Mouse (Mus musculus) heart, adult 11 months (tissue): ENCODE measurements at regions not wholly inside any gene's neighbourhood (a gene's known extent, or its start where the extent isn't known, plus 50 kb on each side); places are given as distances from the start of the nearest gene placed in this dataset.
A peak's percentile ranks its signal among the peaks of the same experiment; 100 is the strongest.

Experiments used
- DNase-seq: peaks from one replicate; pipeline ENCODE4 v3.0.0; 2022

DNA sequence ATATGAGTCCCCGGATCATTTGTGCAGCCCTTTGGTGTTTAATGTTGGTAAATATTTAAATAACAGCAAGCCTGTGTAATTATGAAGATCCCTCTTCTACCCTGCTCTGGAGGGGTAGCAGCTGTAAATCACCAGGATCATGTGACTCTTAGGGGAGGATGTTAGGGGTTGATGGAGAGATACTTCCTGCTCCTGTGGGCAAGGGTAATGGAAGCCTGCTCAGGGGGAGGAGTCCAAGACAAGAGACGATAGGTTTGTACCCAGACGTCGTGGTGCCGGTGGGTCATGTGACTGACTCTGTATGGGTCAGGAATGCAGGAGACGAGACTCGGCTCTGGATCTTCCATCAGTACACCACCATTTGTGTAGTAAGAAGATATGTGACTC is 166.7 kb downstream of the Cdh26 start:
- no peak for DNase-seq

DNA sequence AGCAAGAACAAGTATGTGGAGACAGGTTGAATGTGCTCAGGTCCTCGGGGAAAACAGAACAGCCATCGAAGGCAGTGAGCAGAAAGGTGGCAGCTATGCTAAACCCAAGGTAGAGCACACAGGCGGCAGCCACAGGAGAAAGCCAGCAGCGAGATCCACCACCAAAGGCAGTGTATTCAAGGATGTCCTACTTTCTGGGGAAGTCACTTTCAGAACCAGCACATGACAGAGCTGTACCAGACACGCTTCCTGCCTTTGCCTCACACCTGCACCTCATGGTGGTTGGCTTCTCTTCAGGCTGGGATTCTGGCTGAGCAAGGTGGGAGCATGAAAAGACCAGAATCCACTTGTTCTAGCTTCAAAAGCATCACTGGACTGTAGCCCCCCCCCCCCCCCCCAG is 168.0 kb downstream of the Cdh26 start:
- no peak for DNase-seq

DNA sequence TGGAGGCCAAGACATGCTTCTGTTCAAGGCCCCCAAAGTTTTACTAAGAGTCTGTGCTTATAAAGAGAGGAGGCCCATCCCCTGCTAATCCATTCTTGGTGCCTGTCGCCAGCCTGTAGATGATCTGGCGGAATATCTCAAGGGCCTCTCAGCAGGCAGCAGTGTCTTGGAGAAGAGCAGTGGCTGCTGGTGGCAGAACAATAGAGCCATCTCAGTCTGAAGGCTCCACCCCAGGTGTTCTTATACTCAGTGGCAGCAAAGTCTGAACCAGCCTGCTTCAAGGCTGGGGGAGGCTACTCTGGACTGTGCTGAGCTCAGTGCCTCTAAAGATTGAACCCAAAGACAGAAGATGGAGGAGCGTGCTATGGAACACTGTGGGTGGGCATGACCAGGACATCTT is 168.5 kb downstream of the Cdh26 start:
- no peak for DNase-seq

DNA sequence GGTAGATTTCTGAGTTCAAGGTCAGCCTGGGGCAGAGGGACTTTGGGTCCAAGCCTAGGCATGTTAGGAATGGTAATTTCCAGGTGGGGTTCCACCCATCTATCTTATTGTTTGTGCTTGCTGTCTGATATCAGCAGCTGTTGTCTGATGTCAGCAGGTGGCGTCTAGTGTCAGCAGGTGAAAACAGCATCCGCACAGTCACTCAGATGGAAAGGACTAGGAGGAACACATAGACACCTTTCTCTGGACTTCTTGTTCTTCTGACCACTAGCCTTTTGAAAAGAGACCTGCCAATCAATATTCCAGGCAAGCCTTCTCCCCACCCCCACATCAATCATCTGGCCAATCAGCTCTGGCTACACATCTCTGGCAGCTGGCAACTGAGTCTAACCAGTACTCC is 173.1 kb downstream of the Cdh26 start:
- no peak for DNase-seq

GRCm38 (mm10) chr2:178606733-178607132 is 176.4 kb downstream of the Cdh26 start:
- peak; percentile 97 for DNase-seq

DNA sequence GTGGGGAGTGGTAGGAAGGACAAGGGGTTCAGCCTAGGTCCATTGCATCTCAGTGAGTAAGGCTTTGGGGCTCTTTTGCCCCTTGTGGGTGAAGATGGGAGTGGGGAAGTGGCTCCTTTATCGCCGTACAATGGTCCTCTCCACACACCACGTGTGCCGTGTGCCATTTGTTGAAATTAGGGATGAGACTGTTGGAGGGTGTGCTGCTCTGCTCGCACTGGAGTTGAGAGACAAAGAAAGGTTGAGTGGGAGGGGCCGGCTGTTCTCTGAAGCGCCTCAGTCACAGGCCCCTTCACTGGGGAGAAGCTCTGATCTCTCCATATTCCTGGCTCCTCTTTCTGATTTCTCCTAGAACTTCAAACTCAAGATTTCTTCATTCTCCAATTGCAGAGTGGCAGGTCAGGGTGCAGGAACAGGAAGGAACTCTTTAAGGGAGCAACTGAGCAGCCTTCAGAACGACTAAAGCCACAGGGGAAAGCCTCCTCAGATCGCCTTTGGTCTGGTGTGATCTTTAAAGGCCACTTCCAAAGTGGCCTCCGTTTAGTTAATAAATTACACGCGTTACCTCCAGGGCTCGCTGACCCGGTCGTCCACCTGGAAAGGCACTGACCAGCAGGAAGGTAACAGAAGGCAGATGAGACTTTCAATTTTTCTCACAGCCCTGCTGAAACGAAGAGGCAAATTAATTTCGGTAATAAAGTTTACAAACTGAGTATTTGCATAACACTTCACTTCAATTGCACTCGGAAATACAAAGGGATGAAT is 180.1 kb downstream of the Cdh26 start:
- no peak for DNase-seq

- DNase-seq = no peak
These were observed 184.4 kb downstream of the Cdh26 start for GRCm38 (mm10) chr2:178614761-178615160.

- DNase-seq = peak; percentile 46
These were observed 192.5 kb downstream of the Cdh26 start for GRCm38 (mm10) chr2:178622801-178623200.

GRCm38 (mm10) chr2:178624475-178624874 is 194.1 kb downstream of the Cdh26 start:
- DNase-seq = peak; percentile 60

GRCm38 (mm10) chr2:178624907-178625306 is 194.6 kb downstream of the Cdh26 start:
- DNase-seq = no peak

DNA sequence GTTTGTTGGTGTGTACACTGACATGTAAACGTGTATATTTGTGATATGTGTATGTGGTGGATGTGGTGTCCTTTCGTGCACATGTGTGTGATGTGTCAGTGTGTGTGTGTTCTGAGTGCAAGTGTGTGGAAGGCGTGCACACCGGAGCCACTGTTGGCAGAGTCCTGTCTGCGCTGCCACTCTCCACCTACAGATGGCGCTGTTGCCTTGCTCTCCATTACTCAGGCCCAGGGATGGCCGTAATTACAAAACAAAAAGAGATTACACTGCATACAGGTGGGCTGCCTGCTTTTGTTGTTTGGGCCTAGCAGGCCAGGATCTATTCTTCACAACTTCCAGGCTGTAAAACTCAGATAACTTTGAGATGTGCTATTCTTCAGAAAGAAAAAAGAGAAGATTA is 199.4 kb downstream of the Cdh26 start:
- DNase-seq = peak; percentile 86

GRCm38 (mm10) chr2:178630511-178630910 is 200.2 kb downstream of the Cdh26 start:
- DNase-seq = peak; percentile 86

- DNase-seq = peak; percentile 95
These were observed 201.0 kb downstream of the Cdh26 start for GRCm38 (mm10) chr2:178631336-178631735.

GRCm38 (mm10) chr2:178631966-178632365 is 201.6 kb downstream of the Cdh26 start:
- DNase-seq = peak; percentile 88

DNA sequence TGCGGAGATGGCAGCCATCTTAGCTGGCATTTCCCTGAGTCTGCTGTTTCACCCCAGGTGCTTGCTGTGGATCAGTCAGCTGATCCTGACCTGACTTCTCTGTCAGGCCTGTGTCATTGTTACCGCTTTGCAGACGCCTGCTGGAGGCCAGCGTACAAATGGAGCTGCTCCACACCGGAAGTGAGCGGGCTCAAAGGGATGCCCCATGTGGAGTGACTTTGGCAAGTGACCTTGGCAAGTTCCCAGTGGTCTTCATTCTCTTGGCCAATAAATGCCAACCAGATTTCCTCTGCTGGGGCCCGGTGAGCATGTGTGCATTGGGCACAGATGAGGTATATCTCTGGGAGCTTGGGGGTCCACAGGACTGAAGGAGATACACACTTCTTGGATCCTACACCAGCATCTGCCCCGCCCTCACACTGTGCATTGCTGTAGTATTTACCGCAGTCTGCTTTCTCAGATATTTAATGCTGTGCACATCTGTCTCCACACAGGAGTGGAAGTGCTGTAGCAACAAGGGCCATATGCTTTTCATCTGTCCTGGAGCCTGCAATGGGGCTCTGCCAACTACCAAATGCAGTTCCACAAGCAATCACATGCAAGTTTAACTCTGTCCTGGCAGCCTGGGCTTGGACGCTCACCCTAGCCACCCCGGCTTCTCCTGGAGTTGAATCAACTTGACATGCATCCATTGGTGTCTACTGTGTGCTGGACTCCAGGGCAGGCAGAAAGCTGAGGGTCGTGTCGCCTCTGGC is 202.7 kb downstream of the Cdh26 start:
- peak; percentile 89 for DNase-seq

DNA sequence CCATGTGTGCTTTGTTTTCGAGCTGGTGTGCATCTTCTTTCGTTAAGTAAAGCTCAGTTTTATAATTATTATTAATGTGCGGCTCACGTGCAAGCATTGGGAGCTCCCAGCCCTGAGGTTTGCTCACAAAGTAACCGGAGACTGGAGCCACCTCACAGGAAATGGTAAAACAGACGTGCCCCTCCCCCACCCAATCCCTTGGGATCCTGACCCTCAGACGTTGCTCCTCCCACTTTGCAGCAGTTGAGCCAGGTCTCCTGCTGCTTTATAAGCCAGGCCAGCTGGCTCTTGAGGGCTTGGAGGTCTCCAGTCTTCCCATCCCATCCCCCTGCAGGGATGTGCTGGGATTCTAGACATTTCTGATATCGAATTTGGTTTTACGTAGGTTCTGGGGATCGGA is 203.8 kb downstream of the Cdh26 start:
- peak; percentile 86 for DNase-seq

DNA sequence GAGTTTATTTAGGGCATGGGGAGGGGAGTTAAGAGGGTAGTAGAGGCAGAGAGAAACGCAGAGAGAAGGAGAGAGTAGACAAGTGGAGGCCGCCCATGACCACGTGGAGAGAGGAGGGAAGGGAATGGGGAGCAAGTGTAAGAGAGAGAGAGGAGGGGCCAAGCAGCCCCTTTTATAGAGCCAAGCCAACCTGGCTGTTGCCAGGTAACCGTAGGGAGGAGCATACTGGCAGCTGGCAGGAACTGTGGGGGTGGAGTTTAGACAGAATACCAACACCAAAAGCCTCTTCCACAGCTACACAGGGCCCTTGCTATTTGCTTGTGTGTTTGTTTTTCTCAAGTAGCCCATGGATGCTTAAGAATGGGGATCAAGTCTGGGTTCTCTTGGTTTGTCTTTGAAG is 205.4 kb downstream of the Cdh26 start:
- no peak for DNase-seq

DNA sequence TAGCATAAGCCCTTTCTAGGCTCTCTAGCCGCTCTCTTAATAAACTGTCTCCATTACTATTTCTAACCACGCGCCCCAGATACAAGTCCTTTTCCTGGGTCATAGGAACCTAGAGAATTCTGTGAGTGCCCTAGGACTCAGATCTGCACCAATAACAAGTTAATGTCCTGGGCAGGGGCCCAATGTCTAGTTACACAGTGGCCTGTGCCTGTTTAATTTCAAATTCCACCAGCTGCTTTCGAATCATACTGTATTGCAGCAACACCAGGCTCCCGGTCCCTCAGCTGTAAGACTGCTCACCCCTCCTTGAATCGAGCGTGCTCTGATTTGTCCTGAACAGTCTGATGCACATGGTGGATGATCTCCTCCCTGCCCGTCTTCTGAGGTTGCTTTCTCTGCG is 206.6 kb downstream of the Cdh26 start:
- no peak for DNase-seq

GRCm38 (mm10) chr2:178642137-178643052 is 212.1 kb downstream of the Cdh26 start:
- peak; percentile 35 for DNase-seq

- peak; percentile 57 for DNase-seq
These were observed 212.7 kb downstream of the Cdh26 start for GRCm38 (mm10) chr2:178643053-178643402.

- DNase-seq = no peak
These were observed 213.5 kb downstream of the Cdh26 start for GRCm38 (mm10) chr2:178643841-178644240.

- DNase-seq = no peak
These were observed 229.7 kb downstream of the Cdh26 start for GRCm38 (mm10) chr2:178660071-178660470.

GRCm38 (mm10) chr2:178662396-178662795 is 232.1 kb downstream of the Cdh26 start:
- DNase-seq = peak; percentile 39
